Mouse (Mus musculus) lung, postnatal 10 days (tissue): ENCODE measurements at regions not wholly inside any gene's neighbourhood (a gene's known extent, or its start where the extent isn't known, plus 50 kb on each side); places are given as distances from the start of the nearest gene placed in this dataset.
A peak's percentile ranks its signal among the peaks of the same experiment; 100 is the strongest.

Experiments used
- DNase-seq: peaks from one replicate; pipeline ENCODE4 v3.0.0; 2021

DNA sequence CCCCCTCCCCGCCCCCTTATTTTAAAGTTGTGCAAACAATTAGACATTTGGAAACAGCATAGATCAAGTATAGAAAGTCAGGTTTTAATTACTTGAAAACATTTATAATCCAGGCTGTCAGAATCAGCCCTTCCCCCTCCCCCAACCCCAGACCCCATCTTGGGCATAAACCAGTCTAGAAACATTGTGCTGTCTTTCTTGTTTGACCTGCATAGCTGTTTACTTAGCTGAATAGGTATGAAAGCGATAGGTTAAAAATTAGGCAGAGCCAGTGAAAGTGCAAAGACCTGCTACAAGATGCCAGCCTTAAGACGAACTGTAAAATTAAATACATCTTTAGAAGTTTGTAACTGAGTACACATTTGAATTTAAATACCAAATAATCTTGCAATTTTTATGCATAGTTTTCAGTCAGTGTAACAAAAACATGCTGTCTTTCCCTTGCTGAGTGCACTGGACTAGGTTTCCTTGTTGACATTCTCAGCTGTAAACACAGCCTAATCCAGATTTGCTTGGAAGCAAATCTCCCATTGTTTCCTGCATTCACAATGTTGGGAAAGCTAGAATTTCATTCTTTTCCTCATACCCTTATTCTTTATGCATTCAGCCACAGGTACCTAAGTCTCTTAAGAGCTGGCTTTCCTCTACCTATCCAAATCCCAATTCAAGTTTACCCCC is 234.2 kb upstream of the Tbx18 start:
- DNase-seq, result no peak

DNA sequence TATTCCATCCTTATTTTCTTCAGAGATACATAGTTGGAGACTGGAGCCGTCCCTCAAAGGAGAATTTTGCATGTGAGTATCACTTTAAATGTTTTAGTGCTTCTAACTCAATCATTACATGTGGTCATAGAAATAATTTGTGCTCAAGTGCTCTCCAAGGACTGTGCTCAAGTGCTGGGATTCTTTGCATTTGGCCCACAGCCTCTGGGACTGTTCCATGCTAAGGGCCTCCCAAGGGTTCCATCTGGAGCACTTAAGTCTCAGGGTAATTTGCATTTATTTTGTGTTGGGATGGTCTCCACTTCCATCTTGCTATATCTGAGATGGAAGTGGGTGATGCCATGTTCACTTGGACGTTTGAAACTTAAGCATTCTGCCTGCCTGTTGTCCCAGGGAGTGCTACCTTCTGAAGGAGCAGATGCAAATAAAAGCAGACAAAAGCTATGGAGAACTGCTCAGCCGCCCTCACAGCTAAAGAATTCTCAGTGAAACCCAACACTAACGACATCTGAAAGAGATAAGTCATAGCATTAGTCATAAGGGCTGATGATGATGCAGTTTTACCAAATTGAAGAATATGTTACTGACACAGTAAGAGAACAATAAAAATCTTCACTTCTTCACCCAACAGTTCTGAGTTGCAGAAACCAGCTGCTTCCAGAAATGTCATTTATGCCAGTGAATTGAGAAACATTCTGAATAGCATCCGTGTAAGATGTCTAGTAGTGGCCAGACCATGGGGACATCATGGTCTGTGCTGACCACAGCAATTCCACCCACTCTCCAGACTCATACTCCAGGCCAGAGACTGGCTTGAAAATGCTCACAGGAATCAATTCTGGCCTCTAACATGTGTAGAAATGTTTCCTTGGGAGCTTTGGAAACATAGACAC is 237.4 kb upstream of the Tbx18 start:
- no peak for DNase-seq

DNA sequence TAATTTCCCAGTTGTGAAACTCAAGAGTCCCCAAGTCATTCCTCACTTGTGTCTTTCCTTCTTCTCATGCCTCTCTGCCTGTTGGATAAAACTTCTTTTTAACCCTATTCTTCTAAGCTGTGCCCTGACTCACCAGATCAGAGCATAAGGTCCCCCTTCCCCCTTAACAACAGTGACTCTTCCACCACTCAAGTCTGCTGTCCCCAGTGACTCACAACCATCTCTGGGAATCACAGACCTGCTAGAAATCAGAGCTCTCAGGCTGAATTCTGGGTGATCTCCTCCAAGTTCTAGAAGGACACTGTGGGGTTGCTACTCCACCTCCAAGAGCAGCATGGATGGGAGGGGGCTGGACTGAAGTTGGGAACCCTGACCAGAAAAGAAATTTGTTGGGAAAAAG is 239.5 kb upstream of the Tbx18 start:
- DNase-seq, result no peak

DNA sequence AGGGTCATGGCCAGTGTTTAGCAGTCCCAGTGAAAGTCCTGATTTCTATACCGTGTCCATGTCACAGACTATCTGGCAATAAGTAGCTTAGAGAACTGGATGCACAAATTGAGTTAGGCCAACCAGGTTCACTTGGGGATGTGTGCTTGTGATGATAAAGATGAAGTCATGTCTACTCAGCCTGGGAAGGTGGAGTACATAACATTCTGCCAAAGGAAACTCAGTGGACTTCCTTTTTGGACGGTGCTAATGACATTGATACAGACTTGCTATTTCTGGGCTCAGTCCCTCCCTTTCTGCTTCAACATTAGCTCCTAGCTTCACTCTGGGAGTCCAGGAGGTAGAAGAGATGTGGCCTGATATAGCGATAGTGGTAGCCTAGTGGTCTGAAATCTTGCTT is 240.7 kb upstream of the Tbx18 start:
- DNase-seq, result no peak

DNA sequence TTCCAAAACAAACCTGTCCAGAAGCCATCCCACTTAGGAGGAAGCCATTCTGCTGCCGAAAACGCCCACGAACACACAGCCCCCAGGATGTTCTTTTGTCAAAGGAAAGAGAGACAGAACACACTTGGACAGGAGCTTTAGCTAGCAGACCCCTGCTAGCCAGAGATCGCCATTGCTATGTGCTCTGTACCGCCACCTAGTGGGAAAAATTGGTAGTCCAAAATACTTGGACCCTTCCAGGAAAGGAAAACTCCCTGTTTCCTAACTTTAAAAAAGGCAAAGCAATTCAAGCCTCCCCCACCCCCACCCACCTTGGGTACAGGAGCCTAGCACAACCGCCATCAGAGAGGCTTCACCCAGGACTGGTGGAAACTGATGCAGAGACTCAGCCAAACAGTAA is 242.5 kb upstream of the Tbx18 start:
- DNase-seq, result peak; percentile 28

DNA sequence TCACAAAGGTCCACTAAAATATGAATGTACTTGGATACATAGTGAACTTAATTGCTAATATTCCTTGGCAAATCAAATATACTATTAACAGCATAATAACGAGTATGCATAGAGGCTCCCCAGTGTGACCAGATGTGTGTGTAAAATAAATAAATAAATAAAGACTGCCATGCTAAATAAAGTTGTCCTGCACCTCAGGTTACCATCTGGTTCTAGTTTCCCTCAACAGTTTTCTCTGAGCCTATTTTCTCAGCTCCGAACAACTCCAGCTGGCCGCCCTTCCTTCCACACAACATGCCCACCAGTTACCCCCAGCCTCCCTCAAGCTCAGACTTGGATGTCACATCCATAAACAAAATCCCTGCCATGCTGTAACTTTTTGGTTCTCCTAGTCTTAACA is 253.8 kb upstream of the Tbx18 start:
- DNase-seq, result no peak

DNA sequence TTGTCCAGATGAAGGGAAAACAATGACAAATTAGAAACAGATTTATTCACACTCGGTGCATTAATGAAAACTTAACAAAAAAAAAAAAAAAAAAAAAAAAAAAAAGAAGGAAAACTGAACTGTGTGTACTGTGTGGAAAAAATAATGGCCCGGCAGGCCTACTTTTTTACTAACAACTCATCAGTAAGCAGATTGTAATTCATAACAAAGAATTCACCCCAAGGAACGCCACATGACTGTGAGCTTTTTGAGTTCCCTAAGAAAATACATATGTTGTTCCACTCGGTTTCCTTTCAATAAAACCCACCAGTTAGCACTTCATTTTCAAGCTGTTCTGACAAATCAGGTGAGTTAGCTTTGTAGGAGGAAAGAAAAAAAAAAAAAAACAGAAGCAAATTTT is 254.4 kb upstream of the Tbx18 start:
- DNase-seq, result no peak

DNA sequence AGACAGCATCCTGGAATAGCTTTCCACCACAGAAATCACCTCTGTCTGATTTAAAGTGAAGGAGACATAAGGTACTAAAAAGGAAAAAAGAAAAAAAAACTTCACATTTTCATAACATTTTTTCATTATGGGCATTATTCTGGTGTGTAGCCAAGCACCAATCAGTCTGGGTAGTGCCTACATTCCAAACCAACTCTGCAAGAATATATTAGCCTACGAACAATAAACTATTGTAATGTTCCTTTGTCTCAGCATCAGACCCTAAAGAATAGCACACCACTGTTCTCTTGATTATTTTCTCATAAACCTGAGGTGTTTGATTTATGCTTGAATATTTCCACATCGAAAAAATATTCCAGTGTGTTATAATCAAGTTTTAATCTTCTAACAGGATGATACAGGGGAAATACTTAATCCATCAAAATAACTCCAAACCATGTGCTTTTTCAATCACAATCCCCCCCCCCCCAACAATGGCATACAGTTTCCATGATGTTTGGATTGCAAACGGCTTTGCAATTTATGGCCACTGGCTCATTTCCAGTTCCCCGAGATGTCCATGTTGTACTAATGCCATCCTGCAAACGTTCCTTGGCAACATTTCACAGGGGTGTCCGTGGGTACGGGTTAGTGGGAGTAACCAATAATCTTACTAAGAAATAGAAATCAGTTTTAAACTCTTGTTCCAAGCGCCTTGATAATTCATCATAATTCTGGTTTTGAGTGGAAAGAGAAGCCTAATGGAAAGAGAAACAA is 275.1 kb upstream of the Tbx18 start:
- DNase-seq, result no peak

DNA sequence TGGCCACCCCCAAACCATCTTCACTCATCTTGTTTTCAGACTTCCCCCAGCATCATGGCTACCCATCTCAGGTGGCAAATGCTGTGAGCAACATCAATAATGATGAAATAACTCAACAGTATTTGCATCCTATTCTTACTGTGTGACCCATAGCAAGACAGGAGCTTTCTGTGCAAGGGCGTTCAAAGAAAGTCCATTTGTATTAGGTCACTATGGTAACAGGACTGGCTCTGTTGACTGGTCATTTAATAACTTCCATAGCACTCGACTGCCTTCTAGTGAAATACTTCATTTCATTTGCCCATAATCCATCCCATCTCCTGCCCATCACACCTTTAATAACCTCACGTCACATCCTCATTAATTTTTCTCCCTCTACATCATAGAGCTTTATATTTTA is 292.7 kb upstream of the Tbx18 start:
- DNase-seq, result no peak

DNA sequence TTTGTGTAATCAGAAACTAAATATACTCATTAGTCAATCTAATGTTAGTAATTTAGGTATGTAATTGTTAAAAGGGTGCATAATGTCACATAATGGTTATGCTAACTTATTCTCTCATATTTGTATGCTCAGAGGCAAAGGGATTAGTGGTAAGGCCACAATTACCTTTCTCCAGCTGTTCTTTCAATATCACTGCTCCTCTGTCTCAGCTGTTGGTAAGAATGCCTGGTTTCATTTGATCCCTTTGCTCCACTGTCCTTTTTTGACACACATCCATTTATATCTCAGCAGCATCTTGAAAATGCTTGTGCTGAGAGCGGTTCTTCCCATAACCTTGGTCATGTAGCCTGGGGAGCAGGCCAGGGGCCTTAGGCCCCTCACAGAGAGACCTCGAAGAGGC is 294.9 kb upstream of the Tbx18 start:
- DNase-seq, result no peak

DNA sequence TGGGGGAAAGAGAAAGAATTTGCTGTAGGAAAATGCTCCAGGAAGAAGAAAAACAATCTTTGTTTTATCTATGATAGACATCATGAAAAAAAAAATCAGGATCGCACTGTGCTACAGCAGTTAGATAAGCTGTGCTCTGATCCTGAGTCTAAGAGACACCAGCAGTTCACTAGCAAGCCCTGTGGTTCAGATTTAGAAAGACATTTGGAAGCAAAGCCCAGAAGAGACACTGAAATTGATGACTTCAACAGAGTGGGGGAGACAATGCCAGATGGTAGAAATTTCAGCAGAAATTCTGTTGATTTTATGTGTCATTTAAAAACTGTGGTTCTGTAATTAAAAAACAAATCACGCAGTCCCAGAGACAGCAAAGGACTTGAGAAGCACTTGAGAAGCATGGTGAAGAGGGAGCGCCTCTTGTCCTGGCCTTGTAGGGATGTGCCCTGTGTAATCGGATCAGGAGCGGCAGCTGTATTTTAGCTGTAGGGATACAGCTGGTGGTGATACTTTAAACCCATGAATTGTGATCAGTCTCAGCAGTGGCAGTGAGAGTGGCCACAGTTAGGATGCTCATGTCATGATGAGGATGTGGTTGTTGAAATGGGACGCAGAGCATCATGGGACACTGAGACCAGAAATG is 296.4 kb upstream of the Nt5e start:
- DNase-seq, result no peak

DNA sequence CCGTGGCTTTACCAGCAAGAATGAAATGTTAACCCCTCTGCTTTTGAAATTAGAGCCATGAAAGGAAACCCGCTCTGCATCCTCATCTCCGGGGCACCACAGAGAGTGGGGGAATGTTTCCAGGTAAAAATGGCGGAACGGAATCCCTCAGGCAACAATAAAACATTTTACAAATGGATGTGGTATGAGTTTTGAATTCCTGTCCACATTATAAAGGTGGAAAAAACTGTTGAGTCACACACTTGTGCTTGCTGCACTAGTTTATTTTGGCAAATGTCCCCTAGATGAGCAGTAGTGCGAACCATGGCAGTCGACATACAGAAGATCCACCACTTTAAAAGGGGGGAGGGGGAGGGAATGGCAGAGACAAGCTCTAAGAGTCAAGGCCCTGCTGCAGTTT is 289.4 kb upstream of the Nt5e start:
- no peak for DNase-seq

DNA sequence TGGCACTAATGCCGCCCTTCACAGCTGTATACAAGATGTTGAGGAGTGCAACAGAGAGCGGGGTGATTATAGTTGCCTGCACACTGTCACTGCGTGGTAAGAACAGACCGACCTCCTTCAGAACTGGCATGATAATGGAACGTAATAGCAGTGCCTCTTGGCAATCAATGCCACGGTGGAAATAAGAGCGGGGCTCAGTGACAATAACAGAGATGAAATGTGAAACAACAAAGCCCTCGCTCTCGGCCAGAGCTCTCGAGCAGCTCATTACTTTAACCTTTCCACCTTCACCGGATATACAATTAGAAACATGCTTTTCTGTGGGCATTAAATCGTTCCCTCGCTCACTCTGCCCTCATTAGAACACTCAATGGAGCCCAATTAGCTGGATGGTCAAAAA is 277.7 kb upstream of the Nt5e start:
- no peak for DNase-seq

DNA sequence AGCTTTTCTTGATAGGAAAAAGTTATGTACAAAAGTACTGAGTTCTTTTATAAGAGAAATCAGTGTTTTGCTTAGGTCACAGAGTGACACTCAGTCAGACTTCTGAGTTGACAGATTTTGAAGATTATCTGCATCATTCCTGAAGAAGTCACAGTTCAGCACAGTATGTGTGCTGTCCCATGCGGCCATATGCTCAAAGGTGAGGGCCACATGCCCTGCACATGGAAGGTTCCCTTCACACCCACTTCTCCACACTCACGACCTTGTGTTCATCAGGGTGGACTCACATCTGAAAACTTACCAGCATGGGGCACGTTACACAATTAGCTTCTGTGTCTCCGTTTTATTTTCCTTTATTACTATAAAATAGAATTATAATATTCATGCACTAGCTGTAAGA is 277.2 kb upstream of the Nt5e start:
- no peak for DNase-seq

DNA sequence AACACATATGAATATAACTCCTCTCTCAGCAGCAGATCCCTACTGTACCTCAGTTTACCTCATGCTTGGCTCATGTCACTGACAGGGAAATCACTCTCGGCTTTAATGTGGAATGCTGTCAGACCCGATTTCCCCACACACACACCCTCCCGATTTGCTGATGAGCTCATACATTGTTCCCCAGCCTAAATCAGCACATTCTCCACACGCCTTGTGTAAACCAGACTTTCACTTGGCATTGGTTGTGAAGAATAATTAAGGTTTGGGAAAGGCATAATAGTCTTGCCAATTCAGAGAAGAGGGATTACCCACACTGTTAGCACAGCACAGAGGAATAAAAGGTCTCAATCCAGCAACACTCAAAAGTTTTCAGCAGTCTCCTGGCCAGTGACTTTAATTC is 268.4 kb upstream of the Nt5e start:
- DNase-seq, result peak; percentile 5

DNA sequence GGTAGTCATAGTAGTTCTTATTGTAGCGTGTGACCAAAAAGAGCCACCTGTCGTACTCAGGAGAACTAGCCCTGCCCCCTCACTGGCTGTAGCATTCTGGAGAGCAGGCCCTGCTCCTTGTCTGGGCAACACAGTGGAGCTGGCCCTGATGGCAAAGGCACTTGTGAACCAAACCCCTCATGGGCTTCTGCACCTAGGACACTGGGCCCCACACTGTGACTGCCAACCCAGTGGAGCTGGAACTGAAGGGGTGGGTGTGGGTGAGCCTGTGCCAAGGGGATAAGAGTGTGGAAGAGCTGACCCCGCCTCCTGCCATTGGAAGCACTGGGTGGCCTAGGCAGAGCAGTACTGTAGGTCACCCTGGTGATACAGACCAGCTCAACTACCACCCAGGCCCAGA is 268.0 kb upstream of the Nt5e start:
- peak; percentile 10 for DNase-seq

DNA sequence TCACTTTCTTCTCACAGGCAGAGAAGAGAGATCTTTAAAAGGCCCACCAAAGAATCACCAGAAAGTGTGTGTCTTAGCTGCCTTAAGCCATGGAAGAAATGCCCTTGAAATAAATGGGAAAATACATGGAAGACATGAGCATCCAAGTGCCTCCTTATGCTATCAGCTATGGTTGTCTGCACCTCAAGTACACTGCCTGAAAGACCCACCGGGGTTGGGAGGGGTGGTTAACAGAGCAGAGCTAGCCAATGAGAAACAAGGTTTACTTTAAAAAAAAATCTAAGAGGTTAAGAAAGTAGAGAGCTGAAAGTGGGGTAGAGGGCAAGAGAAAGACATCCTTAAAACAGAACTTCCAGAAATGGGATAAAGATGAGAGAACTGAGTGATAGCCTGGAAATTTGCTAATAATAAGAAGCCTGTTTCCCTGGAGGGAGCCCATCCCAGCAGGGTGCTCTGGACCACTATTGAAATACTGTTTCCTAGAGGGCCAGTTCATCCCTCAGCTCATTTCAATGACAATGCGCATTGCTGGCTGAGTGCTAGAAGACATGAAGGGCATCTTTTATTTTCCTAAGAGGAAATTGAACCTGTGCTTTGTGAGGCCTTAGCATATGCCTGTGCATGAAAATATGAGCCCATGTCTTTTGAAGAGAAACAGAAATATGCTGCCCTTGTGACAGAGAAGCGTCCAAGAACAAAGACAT is 262.9 kb upstream of the Nt5e start:
- no peak for DNase-seq

DNA sequence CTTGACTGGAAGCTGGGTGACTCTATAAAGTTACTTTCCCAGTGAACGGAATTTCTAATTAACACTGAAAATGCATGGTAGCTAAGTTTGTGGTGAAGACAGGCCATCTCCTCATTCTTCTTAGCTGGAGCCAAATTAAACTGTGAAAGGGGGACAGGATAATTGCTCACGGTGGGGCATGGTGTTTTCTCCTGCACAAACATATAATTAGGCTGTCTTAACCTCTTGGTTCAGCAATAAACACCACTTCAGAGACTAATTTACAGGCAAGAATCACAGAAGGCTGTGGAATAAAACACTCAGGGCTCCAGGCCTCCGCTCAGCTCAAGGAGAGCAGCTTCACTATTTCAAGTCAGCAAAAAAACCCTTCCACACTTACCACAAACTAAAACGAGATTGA is 261.9 kb upstream of the Nt5e start:
- no peak for DNase-seq

DNA sequence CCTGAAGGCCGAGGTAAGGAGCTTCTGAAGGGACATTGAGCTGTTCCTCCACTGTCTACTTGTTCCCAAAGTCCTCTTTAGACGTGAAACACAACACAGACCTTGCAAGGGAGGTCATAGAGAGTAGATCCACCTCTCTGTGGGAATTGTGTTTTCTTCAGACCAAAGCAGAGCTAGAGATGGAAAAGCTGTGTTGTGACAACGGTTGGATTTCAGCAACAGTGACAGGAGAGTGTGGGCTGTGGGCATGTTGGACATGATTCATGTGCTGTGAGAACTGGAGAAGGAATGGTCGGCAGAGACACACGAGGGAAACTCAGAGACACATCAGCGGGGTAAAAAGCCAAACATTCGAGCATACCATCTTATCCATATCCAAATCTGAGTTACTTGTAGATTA is 261.2 kb upstream of the Nt5e start:
- DNase-seq, result no peak

DNA sequence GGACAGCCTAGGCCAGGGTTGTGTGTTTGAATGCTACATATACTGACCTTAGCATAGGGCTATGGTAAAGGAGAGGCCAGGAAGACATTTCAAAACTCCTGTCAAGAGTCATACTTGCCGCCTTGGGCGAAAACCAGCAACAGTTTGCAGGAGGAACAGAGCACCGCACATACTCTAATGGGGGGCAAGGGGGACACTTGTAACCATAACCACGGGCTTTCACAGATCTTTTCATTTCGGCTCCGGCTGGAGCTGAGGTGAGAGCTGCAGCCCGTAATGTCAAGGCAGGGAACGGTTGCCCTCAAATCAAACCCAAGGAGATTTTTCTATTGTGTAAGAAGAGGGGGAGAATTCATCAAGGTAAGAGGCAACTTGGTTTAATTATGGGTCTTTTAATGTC is 258.7 kb upstream of the Nt5e start:
- no peak for DNase-seq

DNA sequence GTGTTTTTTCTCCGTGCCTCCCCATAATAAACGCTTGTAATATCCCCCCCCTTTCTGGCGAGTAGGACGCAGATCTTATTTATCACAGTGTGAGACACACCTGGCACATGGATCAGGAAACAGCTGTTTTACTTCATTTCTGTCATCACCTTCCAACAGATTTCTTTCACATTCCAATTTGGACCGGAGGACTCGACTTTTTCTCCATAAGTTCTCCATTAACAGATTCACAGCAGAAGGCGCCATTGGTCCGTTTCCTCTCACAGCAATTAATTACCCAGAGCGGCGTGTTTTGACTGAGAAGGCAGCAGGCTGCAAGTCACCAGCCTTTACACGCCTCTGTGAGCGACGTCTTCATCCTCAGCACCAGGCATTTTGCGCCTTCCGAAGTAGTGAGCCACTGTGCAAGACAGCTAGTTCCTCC is 258.1 kb upstream of the Nt5e start:
- DNase-seq, result peak; percentile 2

DNA sequence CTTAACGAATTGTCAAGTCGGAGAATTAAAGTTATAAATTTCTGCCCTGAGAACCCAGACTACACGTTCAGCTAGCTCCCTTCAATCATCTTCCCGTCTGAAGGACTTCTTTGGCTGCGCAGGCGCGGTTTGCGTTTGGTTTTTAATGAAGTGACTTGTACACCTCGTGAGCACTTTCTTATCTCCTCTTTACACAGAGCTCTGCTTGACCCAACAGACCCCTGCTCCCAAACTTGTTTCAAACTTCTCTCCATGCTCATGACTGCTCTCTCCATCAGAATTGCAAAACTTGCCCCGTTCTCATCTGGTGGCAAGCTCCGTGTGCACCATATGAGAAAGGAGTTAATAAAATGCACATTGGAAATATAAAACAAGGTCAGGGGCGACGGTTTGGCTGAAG is 257.2 kb upstream of the Nt5e start:
- no peak for DNase-seq

DNA sequence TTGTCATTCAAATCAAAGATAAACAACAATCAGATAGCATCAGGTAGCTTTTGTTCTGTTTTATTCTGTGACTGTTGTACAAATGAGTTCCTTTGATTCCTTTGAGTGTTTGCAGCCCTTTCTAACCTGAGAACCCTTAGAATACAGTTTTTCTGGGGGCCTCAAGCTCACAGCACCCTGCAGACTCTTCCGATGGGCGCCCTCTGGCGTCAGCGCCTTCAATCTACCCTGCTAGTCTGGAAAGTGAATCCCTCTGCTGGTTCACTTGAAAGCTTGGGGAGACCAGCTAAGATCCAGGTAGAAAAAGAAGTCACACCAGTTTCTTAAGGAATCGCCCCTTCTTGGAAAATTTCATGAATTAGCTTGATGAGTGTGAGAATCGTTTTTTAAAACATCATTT is 253.8 kb upstream of the Nt5e start:
- peak; percentile 43 for DNase-seq
